Mouse (Mus musculus): ENCODE measurements around the gene Olfr619. TPM values are rescaled to one million over a fixed set of nuclear protein-coding genes. Genes with fewer than 3 reads are reported as not detected.

Gene Olfr619
- polyA plus RNA-seq, 1 experiment = not detected

- no peak for DNase-seq (ENCODE audit: low read depth in 1 of 2, low spot score in 2 of 2)
- Histone ChIP-seq H3K4me3 (ENCODE audit: extremely low read depth, insufficient read depth, insufficient read length) (no peak overlapping the region), H3K27me3 (ENCODE audit: control insufficient read depth, insufficient read depth, low read length) (no peaks in the 10 kb centered on the region), H3K27ac (ENCODE audit: insufficient read depth, low read length) (no peak overlapping the region), H3K4me1 (ENCODE audit: control insufficient read depth, insufficient read depth, insufficient read length) (no peaks in the 10 kb centered on the region), H3K36me3 (ENCODE audit: control insufficient read depth, insufficient read depth, low read length) (no peaks in the 10 kb centered on the region)
- no peak for TF ChIP-seq CTCF (IDR thresholded peaks at IDR 0.05; ENCODE audit: extremely low read depth, insufficient read depth, insufficient read length, insufficient replicate concordance)
- no peak for TF ChIP-seq POLR2A (IDR thresholded peaks at IDR 0.05; ENCODE audit: low read depth, low read length)
These were observed 36.4 kb downstream of the Olfr619 start for GRCm38 (mm10) chr7:103636795-103637194.

GRCm38 (mm10) chr7:103642602-103643001, 42.2 kb downstream of the Olfr619 start, which contains the start of gene Olfr622:
TSS of gene Olfr622 (minus strand) at chr7:103642702.
- no peak for DNase-seq (ENCODE audit: low read depth in 1 of 2, low spot score in 2 of 2)
- Histone ChIP-seq H3K36me3 (ENCODE audit: control insufficient read depth, insufficient read depth, low read length) (no peaks in the 10 kb centered on the region), H3K4me1 (ENCODE audit: control insufficient read depth, insufficient read depth, insufficient read length) (no peaks in the 10 kb centered on the region), H3K27me3 (ENCODE audit: control insufficient read depth, insufficient read depth, low read length) (no peaks in the 10 kb centered on the region), H3K4me3 (ENCODE audit: extremely low read depth, insufficient read depth, insufficient read length) (no peak within 1 kb of the TSS), H3K27ac (ENCODE audit: insufficient read depth, low read length) (no peak within 1 kb of the TSS)
- no peak for TF ChIP-seq POLR2A (IDR thresholded peaks at IDR 0.05; ENCODE audit: low read depth, low read length)
- TF ChIP-seq CTCF (IDR thresholded peaks at IDR 0.05; ENCODE audit: extremely low read depth, insufficient read depth, insufficient read length, insufficient replicate concordance) = no peak
- 83% methylated on average over 1 of the region's 1 CpGs for WGBS

GRCm38 (mm10) chr7:103644070-103644469, 43.7 kb downstream of the Olfr619 start:
- no peak overlapping the region for H3K4me3 ChIP-seq (ENCODE audit: extremely low read depth, insufficient read depth, insufficient read length)
- no peaks in the 10 kb centered on the region for H3K4me1 ChIP-seq (ENCODE audit: control insufficient read depth, insufficient read depth, insufficient read length)
- H3K27ac ChIP-seq (ENCODE audit: insufficient read depth, low read length) = no peak overlapping the region
- no peak for DNase-seq (ENCODE audit: low read depth in 1 of 2, low spot score in 2 of 2)
- H3K27me3 ChIP-seq (ENCODE audit: control insufficient read depth, insufficient read depth, low read length) = no peaks in the 10 kb centered on the region
- TF ChIP-seq CTCF (IDR thresholded peaks at IDR 0.05; ENCODE audit: extremely low read depth, insufficient read depth, insufficient read length, insufficient replicate concordance) (no peak), POLR2A (IDR thresholded peaks at IDR 0.05; ENCODE audit: low read depth, low read length) (no peak)
- WGBS = 89% methylated on average over 4 of the region's 4 CpGs
- H3K36me3 ChIP-seq (ENCODE audit: control insufficient read depth, insufficient read depth, low read length) = no peaks in the 10 kb centered on the region

Other genes with a start within 250 kb of the Olfr619 start
- gene Olfr601, start 237.9 kb upstream of the Olfr619 start, polyA plus RNA-seq (2012; rRNA removed) = not detected in 2 replicates
- gene Olfr603, start 214.4 kb upstream of the Olfr619 start, polyA plus RNA-seq (2012; rRNA removed) = not detected in 2 replicates
- not detected in 2 replicates for gene Usp17lc, start 185.5 kb upstream of the Olfr619 start, polyA plus RNA-seq (2012; rRNA removed)
- not detected in 2 replicates for gene Olfr605, start 155.1 kb upstream of the Olfr619 start, polyA plus RNA-seq (2012; rRNA removed)
- not detected in 2 replicates for gene Olfr606, start 151.5 kb upstream of the Olfr619 start, polyA plus RNA-seq (2012; rRNA removed)
- gene Olfr607, start 136.4 kb upstream of the Olfr619 start, polyA plus RNA-seq (2012; rRNA removed) = not detected in 2 replicates
- gene Olfr608, start 130.7 kb upstream of the Olfr619 start, polyA plus RNA-seq (2012; rRNA removed) = not detected in 2 replicates
- not detected in 2 replicates for gene Olfr609, start 102.5 kb upstream of the Olfr619 start, polyA plus RNA-seq (2012; rRNA removed)
- gene Olfr610, start 88.5 kb upstream of the Olfr619 start, polyA plus RNA-seq (2012; rRNA removed) = not detected in 2 replicates
- gene Olfr611, start 79.7 kb upstream of the Olfr619 start, polyA plus RNA-seq (2012; rRNA removed) = not detected in 2 replicates
- gene Olfr612, start 57.9 kb upstream of the Olfr619 start, polyA plus RNA-seq (2012; rRNA removed) = not detected in 2 replicates
- not detected in 2 replicates for gene Olfr613, start 52.5 kb upstream of the Olfr619 start, polyA plus RNA-seq (2012; rRNA removed)
- gene Olfr615, start 44.5 kb upstream of the Olfr619 start, polyA plus RNA-seq (2012; rRNA removed) = not detected in 2 replicates
- gene Olfr616, start 31.4 kb upstream of the Olfr619 start, polyA plus RNA-seq (2012; rRNA removed) = not detected in 2 replicates
- gene Olfr617, start 27.5 kb upstream of the Olfr619 start, polyA plus RNA-seq (2012; rRNA removed) = not detected in 2 replicates
- gene Olfr618, start 10.5 kb upstream of the Olfr619 start, polyA plus RNA-seq (2012; rRNA removed) = not detected in 2 replicates
- gene Olfr620, start 12.0 kb downstream of the Olfr619 start, polyA plus RNA-seq (2012; rRNA removed) = not detected in 2 replicates
- not detected in 2 replicates for gene Olfr622, start 42.1 kb downstream of the Olfr619 start, polyA plus RNA-seq (2012; rRNA removed)
- not detected in 2 replicates for gene Olfr623, start 63.1 kb downstream of the Olfr619 start, polyA plus RNA-seq (2012; rRNA removed)
- gene Olfr624, start 70.6 kb downstream of the Olfr619 start, polyA plus RNA-seq (2012; rRNA removed) = not detected in 2 replicates
- not detected in 2 replicates for gene Olfr625-ps1, start 82.1 kb downstream of the Olfr619 start, polyA plus RNA-seq (2012; rRNA removed)
- not detected in 2 replicates for gene Olfr243, start 114.1 kb downstream of the Olfr619 start, polyA plus RNA-seq (2012; rRNA removed)
- gene Olfr628, start 129.8 kb downstream of the Olfr619 start, polyA plus RNA-seq (2012; rRNA removed) = not detected in 2 replicates
- not detected in 2 replicates for gene Olfr629, start 144.4 kb downstream of the Olfr619 start, polyA plus RNA-seq (2012; rRNA removed)
- gene Olfr630, start 156.8 kb downstream of the Olfr619 start, polyA plus RNA-seq (2012; rRNA removed) = not detected in 2 replicates
- not detected in 2 replicates for gene Olfr69, start 171.0 kb downstream of the Olfr619 start, polyA plus RNA-seq (2012; rRNA removed)
- gene Olfr68, start 179.1 kb downstream of the Olfr619 start, polyA plus RNA-seq (2012; rRNA removed) = not detected in 2 replicates
- not detected in 2 replicates for gene Olfr67, start 191.2 kb downstream of the Olfr619 start, polyA plus RNA-seq (2012; rRNA removed)
- 8,577 and 15,977 TPM in 2 replicates for gene Hbb-bt, start 213.4 kb downstream of the Olfr619 start, polyA plus RNA-seq (2012; rRNA removed)
- gene Hbb-bs, start 227.5 kb downstream of the Olfr619 start, polyA plus RNA-seq (2012; rRNA removed) = 71,783 and 120,196 TPM in 2 replicates
- not detected in 2 replicates for gene Hbb-bh2, start 239.9 kb downstream of the Olfr619 start, polyA plus RNA-seq (2012; rRNA removed)
- gene Hbb-bh1, start 242.6 kb downstream of the Olfr619 start, polyA plus RNA-seq (2012; rRNA removed) = 0.15 TPM in 1 of 2 replicates, not detected in the other